Mouse (Mus musculus) liver, adult 2 months (tissue): ENCODE data around the gene Cd28.

Experiments used
- CTCF ChIP-seq: fragments of 200-500 bp; IDR thresholded peaks from 2 replicates; pipeline ENCODE4 v1.5.1; 2011; ENCODE audit warnings: low read depth, low read length, control low read depth
- POLR2A ChIP-seq: fragments of 200-500 bp; IDR thresholded peaks from 2 replicates; pipeline ENCODE4 v1.6.1; 2011; ENCODE audit warnings: low read length, control low read depth; ENCODE audit not compliant: insufficient read depth; ENCODE audit errors: extremely low read depth

DNA sequence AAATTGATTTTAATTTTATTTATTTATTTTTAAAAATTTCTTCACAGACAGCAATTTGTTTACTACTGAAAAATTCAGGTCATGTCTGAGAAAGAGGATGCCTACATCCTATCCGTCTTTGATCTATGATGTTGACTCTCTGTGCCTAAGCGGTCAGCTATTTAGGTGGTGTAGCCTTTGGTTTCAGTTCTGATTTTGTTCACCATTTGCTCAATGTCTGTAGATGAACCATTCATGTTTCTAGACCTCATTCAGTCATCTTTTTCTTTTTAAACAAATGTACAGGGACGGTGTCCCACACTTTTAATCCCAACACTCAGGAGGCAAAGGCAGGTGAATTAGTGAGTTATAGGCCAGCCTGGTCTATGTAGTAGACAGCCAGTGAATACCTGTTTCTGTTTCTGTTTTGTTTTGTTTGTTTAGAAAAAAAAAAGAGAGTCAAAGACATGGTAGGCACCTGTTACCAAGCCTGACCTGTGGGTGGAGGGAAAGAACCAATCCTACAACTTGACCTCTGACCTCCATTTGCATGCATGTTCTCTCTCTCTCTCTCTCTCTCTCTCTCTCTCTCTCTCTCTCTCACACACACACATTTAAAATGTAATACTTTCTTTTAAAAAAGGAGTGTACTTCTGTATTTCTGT is 45.0 kb downstream of the Cd28 start:
- TF ChIP-seq POLR2A (no peak), CTCF (no peak)
